Mouse (Mus musculus) lung, adult 2 months (tissue): Measurements from ENCODE around the gene Gpm6b.

Source experiments
- CTCF ChIP-seq: fragments of 200-500 bp; IDR thresholded peaks from 2 replicates; pipeline ENCODE4 v1.5.1; 2011; ENCODE audit warnings: mild to moderate bottlenecking, low read length, control low read depth; ENCODE audit not compliant: insufficient read depth
- POLR2A ChIP-seq: fragments of 200-500 bp; IDR thresholded peaks from 2 replicates; pipeline ENCODE4 v1.6.1; 2011; ENCODE audit warnings: low read depth, mild to moderate bottlenecking, control low read depth, low read length, borderline replicate concordance; ENCODE audit errors: extremely low read depth

DNA sequence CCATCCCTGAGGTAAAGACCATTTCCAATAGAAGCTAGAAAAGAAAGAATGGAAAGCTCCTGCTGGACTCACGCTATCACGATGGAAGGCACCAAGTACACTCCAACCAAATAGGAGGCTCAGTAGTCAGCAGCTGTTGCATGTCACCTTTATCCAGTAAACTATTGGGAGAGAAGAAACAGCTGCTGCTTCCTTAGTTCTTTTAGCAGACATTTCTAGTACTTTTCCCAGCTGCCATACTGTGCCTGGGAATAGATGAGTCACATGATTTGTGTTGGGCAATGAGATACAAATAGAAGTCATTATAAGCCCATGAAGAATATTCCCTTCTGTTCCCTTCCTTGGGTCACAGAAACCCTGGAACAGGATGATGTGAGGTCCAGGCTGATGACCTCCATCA is 40.4 kb upstream of the Gpm6b start:
- TF ChIP-seq POLR2A (no peak), CTCF (no peak)
